ENCODE assay signal across 31 mouse cellular contexts in genomic region chr7:141039386-141040107, GRCm38 (mm10). TPM values are rescaled to one million over a fixed set of nuclear protein-coding genes. Genes with fewer than 3 reads are reported as not detected.
DNase-seq lines count a peak whose midpoint lies in the region; ATAC-seq and TF ChIP-seq lines count a peak whose summit lies in the region.
"Had no signal": no experiment of that assay in that cellular context is flagged by ENCODE, and none has a peak within 500 bp of the region (broad histone marks: within the 10 kb centered on the region; RNA-seq: fewer than 3 reads in every experiment).

No protein-coding gene starts in this region.

- DNase-seq in heart, adult 11 months = peak; percentile 80
- DNase-seq in heart, adult 18-20 months = no peak
- DNase-seq in midbrain, embryonic 11.5 days (ENCODE audit: low spot score, missing footprints) = peak; percentile 71
- DNase-seq in MEL (ENCODE audit: low read depth, low spot score) = peak; percentile 20
- no peak for DNase-seq in adrenal gland, adult 2 months
- DNase-seq in left cerebral cortex, adult 2 months (ENCODE audit: extremely low spot score in 1 of 2, low spot score in 2 of 2) = no peak
- DNase-seq: adrenal gland, adult 8-10 months; adrenal gland, postnatal 14 days; adrenal gland, postnatal 36 days; cerebellum, adult 11 months; cerebellum, adult 18-20 months; cerebellum, adult 8-10 months; cerebellum, adult 9-11 months; cerebellum, postnatal 14 days; cerebellum, postnatal 36 days; embryo, embryonic 11 days had no signal

- TF ChIP-seq CTCF in MEL (IDR thresholded peaks at IDR 0.05 in 2 of 3, conservative IDR thresholded peaks at IDR 0.05 in 1 of 3; ENCODE audit: control insufficient read depth in 1 of 3, insufficient read depth in 1 of 3, low read depth in 2 of 3, low read length in 3 of 3, poor library complexity in 1 of 3, severe bottlenecking in 1 of 3) = no peak
- TF ChIP-seq CTCF in left cerebral cortex, adult 2 months (IDR thresholded peaks at IDR 0.05) = no peak

- H3K9ac ChIP-seq in midbrain, embryonic 11.5 days (ENCODE audit: low read length) = no peak overlapping the region
- H3K9ac ChIP-seq in midbrain, embryonic 15.5 days = no peak overlapping the region
- H3K9ac ChIP-seq in MEL (ENCODE audit: control insufficient read depth, low read depth, low read length, poor library complexity, severe bottlenecking) = no peak overlapping the region
- H3K9ac ChIP-seq: embryonic facial prominence, embryonic 13.5 days; embryonic facial prominence, embryonic 15.5 days; forebrain, embryonic 12.5 days had no signal

- intact Hi-C loops in left cerebral cortex, adult 2 months (cut with DNase I) = loop anchor here (10.0 kb wide), 1 partner anchor 965 kb away; no protein-coding TSS in a partner anchor

- no peak for ATAC-seq in midbrain, embryonic 11.5 days (ENCODE audit: low FRiP score)
- ATAC-seq in midbrain, embryonic 15.5 days (replicated peaks) = no peak
- ATAC-seq: forebrain, embryonic 14.5 days; forebrain, embryonic 16.5 days had no signal

- H3K4me1 ChIP-seq in midbrain, embryonic 11.5 days (ENCODE audit: control insufficient read depth, insufficient read depth, low read length) = no peaks in the 10 kb centered on the region
- H3K4me1 ChIP-seq in midbrain, embryonic 15.5 days = no peaks in the 10 kb centered on the region
- peaks cover 8 to 19% of the 10 kb centered on the region in 2 experiments for H3K4me1 ChIP-seq in MEL (ENCODE audit: control insufficient read depth in 1 of 2, insufficient read depth in 2 of 2, low read length in 2 of 2)
- H3K4me1 ChIP-seq: forebrain, embryonic 12.5 days had no signal

- 98% methylated on average over 4 of the region's 4 CpGs for WGBS in midbrain, embryonic 11.5 days
- WGBS in midbrain, embryonic 15.5 days = 90% methylated on average over 4 of the region's 4 CpGs

- no peaks in the 10 kb centered on the region for H3K79me2 ChIP-seq in MEL (ENCODE audit: control insufficient read depth, insufficient read depth, low read length, poor library complexity)

- no peak overlapping the region for H3K4me3 ChIP-seq in midbrain, embryonic 11.5 days (ENCODE audit: low read depth, low read length)
- no peak overlapping the region for H3K4me3 ChIP-seq in midbrain, embryonic 15.5 days
- no peak overlapping the region for H3K4me3 ChIP-seq in MEL (ENCODE audit: control insufficient read depth in 1 of 2, insufficient read depth in 1 of 2, low read depth in 2 of 2, low read length in 2 of 2)
- H3K4me3 ChIP-seq in left cerebral cortex, adult 2 months = no peak overlapping the region
- H3K4me3 ChIP-seq: embryonic facial prominence, embryonic 13.5 days; embryonic facial prominence, embryonic 15.5 days; erythroblast, embryonic 14.5 days; forebrain, embryonic 10.5 days; forebrain, embryonic 12.5 days had no signal

- no peak for TF ChIP-seq POLR2A in MEL (IDR thresholded peaks at IDR 0.05; ENCODE audit: control insufficient read depth in 1 of 2, insufficient read depth in 1 of 2, low read depth in 1 of 2, low read length in 2 of 2, poor library complexity in 1 of 2)

- H3K36me3 ChIP-seq in midbrain, embryonic 11.5 days (ENCODE audit: control insufficient read depth, insufficient read depth, low read length) = no peaks in the 10 kb centered on the region
- no peaks in the 10 kb centered on the region for H3K36me3 ChIP-seq in midbrain, embryonic 15.5 days (replicated peaks)
- H3K36me3 ChIP-seq in MEL (ENCODE audit: control insufficient read depth in 1 of 2, insufficient read depth in 2 of 2, low read length in 2 of 2) = peaks cover 0 to 15% of the 10 kb centered on the region in 2 experiments; a peak in 2 of 4 replicates
- H3K36me3 ChIP-seq: embryonic facial prominence, embryonic 13.5 days; embryonic facial prominence, embryonic 15.5 days; forebrain, embryonic 10.5 days; forebrain, embryonic 12.5 days; G1E had no signal

- no peaks in the 10 kb centered on the region for H3K27me3 ChIP-seq in midbrain, embryonic 11.5 days (ENCODE audit: control insufficient read depth, insufficient read depth, low read length)
- H3K27me3 ChIP-seq in midbrain, embryonic 15.5 days (replicated peaks) = no peaks in the 10 kb centered on the region
- H3K27me3 ChIP-seq in MEL (ENCODE audit: control insufficient read depth in 1 of 2, insufficient read depth in 2 of 2, low read length in 2 of 2) = 0 out of 4 replicates have a peak, but pooled peaks cover 0 to 1% of the 10 kb centered on the region in 2 experiments
- H3K27me3 ChIP-seq: embryonic facial prominence, embryonic 13.5 days; embryonic facial prominence, embryonic 15.5 days; forebrain, embryonic 12.5 days had no signal

- H3K9me3 ChIP-seq in midbrain, embryonic 11.5 days (ENCODE audit: control insufficient read depth, low read length) = no peaks in the 10 kb centered on the region
- H3K9me3 ChIP-seq in midbrain, embryonic 15.5 days = no peaks in the 10 kb centered on the region
- no peaks in the 10 kb centered on the region for H3K9me3 ChIP-seq in MEL (replicated peaks; ENCODE audit: insufficient read depth, low read length)
- H3K9me3 ChIP-seq: embryonic facial prominence, embryonic 13.5 days; embryonic facial prominence, embryonic 15.5 days; forebrain, embryonic 10.5 days; forebrain, embryonic 12.5 days; G1E had no signal

- no peak overlapping the region for H3K4me2 ChIP-seq in midbrain, embryonic 11.5 days
- H3K4me2 ChIP-seq in midbrain, embryonic 15.5 days = no peak overlapping the region
- H3K4me2 ChIP-seq: embryonic facial prominence, embryonic 13.5 days; embryonic facial prominence, embryonic 15.5 days; forebrain, embryonic 12.5 days had no signal

- no peak for TF ChIP-seq EP300 in MEL (IDR thresholded peaks at IDR 0.05; ENCODE audit: low read depth in 1 of 2, low read length in 2 of 2)

- no peak for TF ChIP-seq RAD21 in MEL (IDR thresholded peaks at IDR 0.05; ENCODE audit: low read depth, low read length)

- H3K27ac ChIP-seq in midbrain, embryonic 11.5 days (ENCODE audit: low read depth, low read length) = no peak overlapping the region
- no peak overlapping the region for H3K27ac ChIP-seq in midbrain, embryonic 15.5 days
- H3K27ac ChIP-seq in MEL (ENCODE audit: control insufficient read depth, low read depth, low read length) = no peak overlapping the region
- no peak overlapping the region for H3K27ac ChIP-seq in left cerebral cortex, adult 2 months
- H3K27ac ChIP-seq: forebrain, embryonic 10.5 days; forebrain, embryonic 12.5 days had no signal

RNA-seq across cellular contexts. Expression of gene Gm17387, which starts 10.6 kb away (rescaled TPM):
- total RNA-seq in heart, adult 18-20 months (2021) = not detected
- not detected in 2 replicates for polyA plus RNA-seq in midbrain, embryonic 11.5 days (2014; fragmentation: Nextera tagmentation; extraction: Ambion mirVana)
- not detected in 2 replicates for polyA plus RNA-seq in midbrain, embryonic 15.5 days (2015; fragmentation: Nextera tagmentation; extraction: Ambion mirVana)
- total RNA-seq in MEL (2012; rRNA removed) = not detected in 2 replicates
- polyA plus RNA-seq in MEL (2012; ENCODE audit: insufficient read depth in 1 of 2, insufficient read length in 2 of 2, low read depth in 1 of 2, low replicate concordance in 2 of 2, missing spikeins in 1 of 2) = not detected
- total RNA-seq in adrenal gland, adult 2 months (2021) = not detected
- polyA plus RNA-seq in adrenal gland, adult 2 months (2012; rRNA removed) = not detected in 2 replicates
- total RNA-seq in left cerebral cortex, adult 2 months (2021) = not detected
- total RNA-seq: adrenal gland, adult 8-10 months; adrenal gland, postnatal 14 days; adrenal gland, postnatal 36 days; CH12.LX; common myeloid progenitor, adult 5-6 weeks; G1E had no signal
- polyA plus RNA-seq: brain, embryonic 14.5 days; C2C12; CD4-positive, CD25-positive, alpha-beta regulatory T cell, adult 4 months; embryonic facial prominence, embryonic 11.5 days; embryonic facial prominence, embryonic 13.5 days; embryonic facial prominence, embryonic 15.5 days; erythroblast, embryonic 14.5 days; forebrain, embryonic 10.5 days; forebrain, embryonic 12.5 days; forebrain, embryonic 14.5 days; forebrain, embryonic 16.5 days; G1E had no signal

RNA-seq across cellular contexts. Expression of gene B4galnt4, which starts 21.4 kb away (rescaled TPM):
- total RNA-seq in heart, adult 18-20 months (2021) = not detected
- polyA plus RNA-seq in midbrain, embryonic 11.5 days (2014; fragmentation: Nextera tagmentation; extraction: Ambion mirVana) = 18.8 and 19.5 TPM in 2 replicates
- 59.2 and 64.1 TPM in 2 replicates for polyA plus RNA-seq in midbrain, embryonic 15.5 days (2015; fragmentation: Nextera tagmentation; extraction: Ambion mirVana)
- 0.78 and 0.81 TPM in 2 replicates for total RNA-seq in MEL (2012; rRNA removed)
- 1 to 10 TPM in 1 of 2 experiments, not detected in 1; 8.0 TPM for polyA plus RNA-seq in MEL (2012; ENCODE audit: insufficient read depth in 1 of 2, insufficient read length in 2 of 2, low read depth in 1 of 2, low replicate concordance in 2 of 2, missing spikeins in 1 of 2)
- total RNA-seq in adrenal gland, adult 2 months (2021) = 1 to 10 TPM; 1.4 to 3.0 TPM
- 1.7 and 5.1 TPM in 2 replicates for polyA plus RNA-seq in adrenal gland, adult 2 months (2012; rRNA removed)
- 10 to 100 TPM; 87.4 to 95.9 TPM for total RNA-seq in left cerebral cortex, adult 2 months (2021)
- total RNA-seq: G1E had no signal
- polyA plus RNA-seq: G1E had no signal

RNA-seq across cellular contexts. Expression of gene Ifitm6, which starts 21.8 kb away (rescaled TPM):
- not detected for total RNA-seq in heart, adult 18-20 months (2021)
- not detected in 2 replicates for polyA plus RNA-seq in midbrain, embryonic 11.5 days (2014; fragmentation: Nextera tagmentation; extraction: Ambion mirVana)
- 0.99 and 1.4 TPM in 2 replicates for polyA plus RNA-seq in midbrain, embryonic 15.5 days (2015; fragmentation: Nextera tagmentation; extraction: Ambion mirVana)
- total RNA-seq in MEL (2012; rRNA removed) = not detected in 2 replicates
- polyA plus RNA-seq in MEL (2012; ENCODE audit: insufficient read depth in 1 of 2, insufficient read length in 2 of 2, low read depth in 1 of 2, low replicate concordance in 2 of 2, missing spikeins in 1 of 2) = not detected
- under 1 TPM in 1 of 2 experiments, not detected in 1; 0.93 TPM for total RNA-seq in adrenal gland, adult 2 months (2021)
- 0.39 and 1.2 TPM in 2 replicates for polyA plus RNA-seq in adrenal gland, adult 2 months (2012; rRNA removed)
- total RNA-seq in left cerebral cortex, adult 2 months (2021) = under 1 TPM in 1 of 2 experiments, not detected in 1; 0.57 TPM
- total RNA-seq: CH12.LX, G1E had no signal
- polyA plus RNA-seq: CD4-positive, CD25-positive, alpha-beta regulatory T cell, adult 4 months; embryonic facial prominence, embryonic 11.5 days; erythroblast, embryonic 14.5 days; forebrain, embryonic 10.5 days; forebrain, embryonic 12.5 days; G1E had no signal

RNA-seq across cellular contexts. Expression of gene Ifitm3, which starts 29.0 kb away (rescaled TPM):
- total RNA-seq in heart, adult 18-20 months (2021) = 100 to 1,000 TPM in 1 of 2 experiments, 10 to 100 TPM in 1; 94.8 to 129 TPM
- 13.5 and 14.0 TPM in 2 replicates for polyA plus RNA-seq in midbrain, embryonic 11.5 days (2014; fragmentation: Nextera tagmentation; extraction: Ambion mirVana)
- polyA plus RNA-seq in midbrain, embryonic 15.5 days (2015; fragmentation: Nextera tagmentation; extraction: Ambion mirVana) = 40.9 and 59.9 TPM in 2 replicates
- 4.2 and 6.4 TPM in 2 replicates for total RNA-seq in MEL (2012; rRNA removed)
- 10 to 100 TPM in 1 of 2 experiments, not detected in 1; 12.8 TPM for polyA plus RNA-seq in MEL (2012; ENCODE audit: insufficient read depth in 1 of 2, insufficient read length in 2 of 2, low read depth in 1 of 2, low replicate concordance in 2 of 2, missing spikeins in 1 of 2)
- total RNA-seq in adrenal gland, adult 2 months (2021) = 100 to 1,000 TPM; 102 to 148 TPM
- polyA plus RNA-seq in adrenal gland, adult 2 months (2012; rRNA removed) = 140 and 146 TPM in 2 replicates
- total RNA-seq in left cerebral cortex, adult 2 months (2021) = 10 to 100 TPM; 10.9 to 16.7 TPM
- total RNA-seq: G1E had no signal
- polyA plus RNA-seq: G1E had no signal

RNA-seq across cellular contexts. Expression of gene Pkp3, which starts 38.5 kb away (rescaled TPM):
- 1 to 10 TPM in 1 of 2 experiments, under 1 TPM in 1; 0.37 to 1.6 TPM for total RNA-seq in heart, adult 18-20 months (2021)
- 0.82 and 0.84 TPM in 2 replicates for polyA plus RNA-seq in midbrain, embryonic 11.5 days (2014; fragmentation: Nextera tagmentation; extraction: Ambion mirVana)
- 0.84 TPM in 1 of 2 replicates, not detected in the other for polyA plus RNA-seq in midbrain, embryonic 15.5 days (2015; fragmentation: Nextera tagmentation; extraction: Ambion mirVana)
- not detected in 2 replicates for total RNA-seq in MEL (2012; rRNA removed)
- polyA plus RNA-seq in MEL (2012; ENCODE audit: insufficient read depth in 1 of 2, insufficient read length in 2 of 2, low read depth in 1 of 2, low replicate concordance in 2 of 2, missing spikeins in 1 of 2) = not detected
- 1 to 10 TPM in 1 of 2 experiments, under 1 TPM in 1; 0.89 to 1.5 TPM for total RNA-seq in adrenal gland, adult 2 months (2021)
- polyA plus RNA-seq in adrenal gland, adult 2 months (2012; rRNA removed) = 0.68 and 1.4 TPM in 2 replicates
- total RNA-seq in left cerebral cortex, adult 2 months (2021) = not detected
- total RNA-seq: G1E had no signal
- polyA plus RNA-seq: forebrain, embryonic 14.5 days; forebrain, embryonic 16.5 days; G1E had no signal

Comparison
In these comparisons a context has a peak if more than half of its experiments do, and no peak if none do; other contexts are left out.
1. DNase-seq: peak in heart, adult 11 months (single experiment), midbrain, embryonic 11.5 days (single experiment) and MEL (single experiment); none in heart, adult 18-20 months (0 of 2), adrenal gland, adult 2 months (single experiment) and left cerebral cortex, adult 2 months (0 of 2).
2. RNA of gene B4galnt4, which starts 21.4 kb away (total RNA-seq): 87.4 to 95.9 TPM in left cerebral cortex, adult 2 months; 1.4 to 3.0 TPM in adrenal gland, adult 2 months, 0.78 to 0.81 TPM in MEL and not detected in heart, adult 18-20 months; every median in the first group is over 10 times any median in the second.